Mouse (Mus musculus) megakaryocyte, adult 5-6 weeks (primary cell): ENCODE data around the gene Pxmp2. TPM values are rescaled to one million over a fixed set of nuclear protein-coding genes. Genes with fewer than 3 reads are reported as not detected.

Experiments used
- ATAC-seq: 2 replicates; pipeline ENCODE4 v1.8.0; 2016; ENCODE audit warnings: mild to moderate bottlenecking, inconsistent platforms; ENCODE audit not compliant: poor library complexity, severe bottlenecking
- total RNA-seq, 2 experiments: library from RNA; stranded (forward) in 1 of 2; stranded (reverse) in 1 of 2; fragments of 153-499, 151-499 nt in 1 of 2; fragments of 221-1000, 200-1000 nt in 1 of 2; gene quantifications; 2 replicates each; pipeline versions ENCODE4 v1.2.3 to v1.2.4; 2015 to 2017

Gene Pxmp2
- total RNA-seq, 2 experiments from 2014 or later, result 5.2 to 8.6 TPM

GRCm38 (mm10) chr5:110231638-110232037, 54.3 kb downstream of the Pxmp2 start:
- ATAC-seq, result no peak

DNA sequence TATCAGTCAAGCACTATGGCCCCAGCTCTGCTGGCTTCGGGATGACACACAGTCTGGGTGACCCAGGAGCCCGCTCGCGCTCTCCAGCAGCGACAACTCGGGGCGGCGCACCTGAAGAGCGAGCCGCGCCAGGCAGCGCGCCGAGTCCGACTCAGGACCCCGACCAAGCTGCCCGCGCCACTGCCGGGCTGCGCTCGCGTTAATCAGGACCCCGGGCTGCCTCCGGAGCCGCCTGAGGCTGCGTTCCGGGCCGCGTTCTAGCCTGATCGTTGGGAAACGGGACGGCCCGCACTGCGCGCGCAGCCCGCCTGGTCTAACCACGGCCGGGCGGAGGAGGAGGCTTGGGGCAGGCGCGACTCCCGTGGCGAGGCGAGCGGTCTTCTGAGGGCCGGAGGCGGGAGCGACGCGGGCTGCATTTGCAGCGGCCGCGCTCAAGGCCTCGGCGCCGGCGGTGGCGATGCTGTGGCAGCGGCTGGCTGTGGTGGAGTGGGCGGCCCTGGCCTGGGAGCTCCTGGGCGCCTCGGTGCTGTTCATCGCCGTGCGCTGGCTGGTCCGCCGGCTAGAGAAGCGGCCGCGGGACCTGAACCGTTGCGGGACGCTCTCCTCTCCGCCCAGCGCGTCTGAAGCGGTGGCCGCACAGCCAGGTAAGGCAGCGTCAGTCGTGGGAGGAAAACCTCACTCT, 55.1 kb downstream of the Pxmp2 start, which contains the start of gene Ankle2:
Gene Ankle2, plus strand, starts transcription at position 225 of the 682 bp plus-strand sequence.
- ATAC-seq, result peak; percentile 92

GRCm38 (mm10) chr5:110230401-110230779, 55.6 kb downstream of the Pxmp2 start:
- ATAC-seq, result no peak

DNA sequence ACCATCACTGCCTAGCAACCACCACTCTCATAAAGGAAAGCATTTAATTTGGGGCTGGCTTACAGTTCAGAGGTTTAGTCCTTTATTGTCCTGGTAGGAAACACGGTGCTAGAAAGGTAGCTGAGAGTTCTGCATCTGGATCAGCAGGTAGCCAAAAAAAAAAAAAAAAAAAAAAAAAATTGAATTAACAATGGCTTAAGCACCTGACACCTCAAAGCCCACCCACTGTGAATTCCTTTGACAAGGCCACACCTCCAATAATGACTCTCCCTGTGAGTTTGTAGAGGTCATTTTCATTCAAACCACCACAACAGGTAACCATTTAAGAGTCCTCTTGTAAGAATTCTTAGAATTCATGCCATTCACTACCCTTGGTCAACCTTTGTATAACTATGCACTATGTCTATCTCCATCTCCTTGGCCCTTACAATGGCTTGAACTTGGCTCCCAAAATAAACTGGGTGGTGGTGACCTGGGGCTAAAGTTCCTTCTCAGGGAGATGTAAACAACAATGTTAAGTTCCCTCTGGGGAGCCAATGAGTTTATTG, 58.6 kb downstream of the Pxmp2 start:
- no peak for ATAC-seq

DNA sequence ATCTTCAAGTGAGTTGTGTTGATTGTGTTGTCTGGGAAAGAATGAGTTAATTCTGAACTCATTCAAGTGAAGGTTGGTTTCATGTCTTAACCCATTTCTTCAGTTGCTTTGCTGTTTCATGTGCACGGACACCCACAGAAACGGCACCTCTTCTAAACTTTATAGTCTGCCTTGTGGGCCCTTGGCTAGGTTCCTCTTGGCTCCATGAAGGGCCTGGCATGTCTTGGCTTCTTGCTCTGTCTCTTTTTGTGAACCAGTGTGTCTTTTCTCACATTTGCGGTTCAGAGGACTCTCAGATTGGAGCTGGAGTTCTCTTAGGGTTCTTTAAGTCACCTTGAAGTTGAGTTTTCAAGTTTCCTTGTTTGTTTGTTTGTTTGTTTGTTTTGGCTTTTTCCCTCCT, 60.9 kb downstream of the Pxmp2 start:
- no peak for ATAC-seq

Other genes with a start within 250 kb of the Pxmp2 start
- 12.1 and 13.7 TPM in 2 replicates for gene Gm17655, start 213.7 kb downstream of the Pxmp2 start, total RNA-seq (2015)
- gene Gm17655, start 213.7 kb downstream of the Pxmp2 start, total RNA-seq (2017), result 4.4 and 4.6 TPM in 2 replicates
- gene Gm35315, start 191.8 kb downstream of the Pxmp2 start, total RNA-seq (2015), result 0.78 and 0.93 TPM in 2 replicates
- gene Gm35315, start 191.8 kb downstream of the Pxmp2 start, total RNA-seq (2017), result 0.29 and 0.37 TPM in 2 replicates
- gene Plcxd1, start 186.2 kb downstream of the Pxmp2 start, total RNA-seq (2015), result not detected in 2 replicates
- gene Plcxd1, start 186.2 kb downstream of the Pxmp2 start, total RNA-seq (2017), result 0.11 TPM in 1 of 2 replicates, not detected in the other
- gene Gtpbp6, start 178.0 kb downstream of the Pxmp2 start, total RNA-seq (2015), result 7.5 and 14.5 TPM in 2 replicates
- 15.9 and 17.9 TPM in 2 replicates for gene Gtpbp6, start 178.0 kb downstream of the Pxmp2 start, total RNA-seq (2017)
- gene Zfp605, start 176.1 kb downstream of the Pxmp2 start, total RNA-seq (2015), result 2.5 and 4.2 TPM in 2 replicates
- gene Zfp605, start 176.1 kb downstream of the Pxmp2 start, total RNA-seq (2017), result 5.9 and 8.1 TPM in 2 replicates
- 45.7 and 49.6 TPM in 2 replicates for gene Chfr, start 150.3 kb downstream of the Pxmp2 start, total RNA-seq (2015)
- gene Chfr, start 150.3 kb downstream of the Pxmp2 start, total RNA-seq (2017), result 73.1 and 78.6 TPM in 2 replicates
- 11.9 and 12.6 TPM in 2 replicates for gene Golga3, start 109.5 kb downstream of the Pxmp2 start, total RNA-seq (2015)
- 22.7 and 24.6 TPM in 2 replicates for gene Golga3, start 109.5 kb downstream of the Pxmp2 start, total RNA-seq (2017)
- gene Ankle2, start 55.2 kb downstream of the Pxmp2 start, total RNA-seq (2015), result 59.7 and 62.4 TPM in 2 replicates
- 86.8 and 106 TPM in 2 replicates for gene Ankle2, start 55.2 kb downstream of the Pxmp2 start, total RNA-seq (2017)
- gene Pgam5, start 16.3 kb downstream of the Pxmp2 start, total RNA-seq (2015), result 28.3 and 29.8 TPM in 2 replicates
- gene Pgam5, start 16.3 kb downstream of the Pxmp2 start, total RNA-seq (2017), result 19.4 and 23.4 TPM in 2 replicates
- gene Pole, start 120 bp upstream of the Pxmp2 start, total RNA-seq (2015), result 32.1 and 44.4 TPM in 2 replicates
- gene Pole, start 120 bp upstream of the Pxmp2 start, total RNA-seq (2017), result 21.7 and 23.2 TPM in 2 replicates
- not detected in 2 replicates for gene P2rx2, start 57.0 kb upstream of the Pxmp2 start, total RNA-seq (2015)
- gene P2rx2, start 57.0 kb upstream of the Pxmp2 start, total RNA-seq (2017), result 0.11 TPM in 1 of 2 replicates, not detected in the other
- gene Lrcol1, start 58.5 kb upstream of the Pxmp2 start, total RNA-seq (2015), result not detected in 2 replicates
- gene Lrcol1, start 58.5 kb upstream of the Pxmp2 start, total RNA-seq (2017), result not detected in 2 replicates
- gene Fbrsl1, start 162.3 kb upstream of the Pxmp2 start, total RNA-seq (2015), result 25.6 and 32.8 TPM in 2 replicates
- gene Fbrsl1, start 162.3 kb upstream of the Pxmp2 start, total RNA-seq (2017), result 12.3 and 26.0 TPM in 2 replicates